Mouse (Mus musculus) hindbrain, embryonic 11.5 days (tissue): ENCODE measurements at regions not wholly inside any gene's neighbourhood (a gene's known extent, or its start where the extent isn't known, plus 50 kb on each side); places are given as distances from the start of the nearest gene placed in this dataset.
A peak's percentile ranks its signal among the peaks of the same experiment; 100 is the strongest.

Experiments
- ATAC-seq: fragments of 200-750 bp; cut with Nextera tagmentation; 2 replicates; pipeline ENCODE4 v1.8.0; 2017; ENCODE audit warnings: mild to moderate bottlenecking, moderate TSS enrichment, moderate library complexity; ENCODE audit not compliant: low FRiP score
- DNase-seq: peaks from one replicate; pipeline ENCODE4 v3.0.0-alpha.2; 2015; ENCODE audit warnings: low spot score
- H3K27ac ChIP-seq: fragments of 300-500 bp; sonication (generic); 2 replicates; pipeline ENCODE4 v1.5.1; 2014; ENCODE audit warnings: mild to moderate bottlenecking, low read depth, low read length
- H3K27me3 ChIP-seq: fragments of 300-500 bp; sonication (generic); 2 replicates; pipeline ENCODE4 v1.6.1; 2014; ENCODE audit warnings: mild to moderate bottlenecking, low read length, moderate library complexity, mixed read lengths; ENCODE audit not compliant: control insufficient read depth, insufficient read depth
- H3K36me3 ChIP-seq: fragments of 300-500 bp; sonication (generic); 2 replicates; pipeline ENCODE4 v1.6.1; 2014; ENCODE audit warnings: mild to moderate bottlenecking, low read length, moderate library complexity, mixed read lengths; ENCODE audit not compliant: control insufficient read depth, insufficient read depth
- H3K4me1 ChIP-seq: fragments of 300-500 bp; sonication (generic); replicated peaks from 2 replicates; pipeline ENCODE4 v1.6.1; 2014; ENCODE audit warnings: low read length, mixed read lengths; ENCODE audit not compliant: control insufficient read depth, insufficient read depth
- H3K4me2 ChIP-seq: fragments of 300-500 bp; sonication (generic); replicated peaks from 2 replicates; pipeline ENCODE4 v1.6.1; 2014; ENCODE audit warnings: mild to moderate bottlenecking, low read depth, low read length
- H3K4me3 ChIP-seq: fragments of 300-500 bp; sonication (generic); 2 replicates; pipeline ENCODE4 v1.5.1; 2014; ENCODE audit warnings: low read depth, low read length
- H3K9ac ChIP-seq: fragments of 300-500 bp; sonication (generic); 2 replicates; pipeline ENCODE4 v1.6.1; 2014; ENCODE audit warnings: low read depth, low read length
- H3K9me3 ChIP-seq: fragments of 300-500 bp; sonication (generic); 2 replicates; pipeline ENCODE4 v1.6.1; 2016; ENCODE audit warnings: low read length; ENCODE audit not compliant: control insufficient read depth
- WGBS: fragments of 180-500 bp; shearing (Covaris S2); extraction: QIAGEN DNeasy Blood & Tissue Kit; methylation state at CpG from one replicate; pipeline ENCODE4 v1.1.7; 2014; 5-methylcytosine and 5-hydroxymethylcytosine counted together

GRCm38 (mm10) chrX:56276348-56276747 lies 63.7 kb upstream of the Gm773 start:
- Histone ChIP-seq H3K4me1 (no peaks in the 10 kb centered on the region), H3K9me3 (no peaks in the 10 kb centered on the region), H3K4me3 (no peak overlapping the region), H3K4me2 (no peak overlapping the region), H3K36me3 (no peaks in the 10 kb centered on the region), H3K27me3 (no peaks in the 10 kb centered on the region), H3K27ac (no peak overlapping the region), H3K9ac (no peak overlapping the region)
- peak; percentile 3 for DNase-seq
- no peak for ATAC-seq

DNA sequence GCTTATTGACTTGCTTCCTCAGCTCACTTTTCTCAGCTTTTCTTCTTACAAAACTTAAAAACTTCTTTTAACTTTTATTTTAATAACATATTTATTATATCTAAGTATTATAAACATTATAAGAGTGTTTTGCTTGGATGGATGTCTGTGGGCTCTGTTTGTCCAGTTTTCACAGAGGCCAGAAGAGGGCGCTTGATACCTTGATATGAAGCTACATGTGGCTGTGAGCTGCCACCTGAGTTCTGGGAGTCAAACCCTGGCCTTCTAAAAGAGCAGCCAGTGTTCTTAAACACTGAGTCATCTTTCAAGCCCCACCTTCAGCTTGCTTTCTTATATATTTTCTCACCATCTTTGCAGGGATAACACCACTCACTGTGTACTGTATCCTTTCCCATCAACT lies 61.5 kb upstream of the Gm773 start:
- ATAC-seq (no peak), DNase-seq (peak; percentile 25)
- Histone ChIP-seq H3K4me2 (no peak overlapping the region), H3K9me3 (no peaks in the 10 kb centered on the region), H3K27me3 (no peaks in the 10 kb centered on the region), H3K36me3 (no peaks in the 10 kb centered on the region), H3K27ac (no peak overlapping the region), H3K4me1 (no peaks in the 10 kb centered on the region), H3K4me3 (no peak overlapping the region), H3K9ac (no peak overlapping the region)
- 0% methylated on average over 1 of the region's 1 CpGs for WGBS

DNA sequence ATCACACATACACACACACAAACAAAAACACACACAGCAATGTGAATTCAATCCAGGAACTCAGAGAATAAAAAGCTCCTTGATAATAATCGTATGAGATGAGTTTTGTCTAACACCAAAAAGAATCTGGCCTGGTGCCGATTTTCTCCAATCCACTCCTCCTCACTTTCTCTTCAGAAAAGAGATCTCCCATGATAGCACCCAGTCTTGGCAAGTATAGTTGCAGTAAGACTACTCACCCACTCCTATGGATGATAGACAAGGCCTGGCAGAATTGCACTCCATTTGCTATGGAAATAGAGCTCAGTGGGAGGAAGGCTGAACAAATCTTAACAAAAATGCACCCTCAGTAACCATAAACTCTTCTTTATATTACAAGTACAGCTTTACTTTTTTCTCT lies 57.0 kb upstream of the Gm773 start:
- Histone ChIP-seq H3K36me3 (no peaks in the 10 kb centered on the region), H3K4me1 (no peaks in the 10 kb centered on the region), H3K27ac (no peak overlapping the region), H3K9ac (no peak overlapping the region), H3K4me2 (no peak overlapping the region), H3K27me3 (no peaks in the 10 kb centered on the region), H3K9me3 (no peaks in the 10 kb centered on the region), H3K4me3 (no peak overlapping the region)
- 92% methylated on average over 2 of the region's 2 CpGs for WGBS
- DNase-seq (no peak), ATAC-seq (no peak)
